ENCODE assay signal across 8 mouse cellular contexts in genomic region chr10:53641507-53641906, GRCm38 (mm10). TPM values are rescaled to one million over a fixed set of nuclear protein-coding genes. Genes with fewer than 3 reads are reported as not detected.
DNase-seq lines count a peak whose midpoint lies in the region; ATAC-seq and TF ChIP-seq lines count a peak whose summit lies in the region.

No protein-coding gene starts in this region.

- H3K4me3 ChIP-seq in heart, embryonic 10.5 days: no peak overlapping the region
- no peak overlapping the region for H3K4me3 ChIP-seq in cerebellum, adult 2 months (replicated peaks; ENCODE audit: insufficient read depth, low read depth, low read length)
- H3K4me3 ChIP-seq in lung, postnatal 0 days (ENCODE audit: low read depth, low read length): no peak overlapping the region

- no peak overlapping the region for H3K4me2 ChIP-seq in lung, postnatal 0 days (replicated peaks; ENCODE audit: low read depth, low read length)

- no peak overlapping the region for H3K27ac ChIP-seq in heart, embryonic 10.5 days
- H3K27ac ChIP-seq in cerebellum, adult 2 months (ENCODE audit: insufficient read depth, low read length): no peak overlapping the region
- H3K27ac ChIP-seq in lung, postnatal 0 days (ENCODE audit: low read length): no peak overlapping the region

- peak; percentile 45 to 57 for DNase-seq in heart, postnatal 10 days
- DNase-seq in heart, embryonic 10.5 days (ENCODE audit: low spot score): no peak
- DNase-seq in CD4-positive helper T cell, adult 2 months (ENCODE audit: low read depth, low spot score): peak; percentile 27
- peak; percentile 41 to 50 for DNase-seq in cerebellum, adult 2 months
- DNase-seq in lung, postnatal 0 days (ENCODE audit: low spot score): peak; percentile 72
- DNase-seq in right cerebral cortex, postnatal 14 days: peak; percentile 13
- no peak for DNase-seq in ovary, adult 18-20 months (ENCODE audit: low spot score)

- TF ChIP-seq POLR2A in cerebellum, adult 2 months (IDR thresholded peaks at IDR 0.05; ENCODE audit: borderline replicate concordance, insufficient read depth, low read length): no peak

- intact Hi-C loops in heart, postnatal 10 days (cut with DNase I): loop anchor here (1.0 kb wide), 1 partner anchor 155 kb away; no protein-coding TSS in a partner anchor

- no peak overlapping the region for H3K9ac ChIP-seq in lung, postnatal 0 days (replicated peaks; ENCODE audit: low read depth)

- no peaks in the 10 kb centered on the region for H3K27me3 ChIP-seq in heart, embryonic 10.5 days (ENCODE audit: insufficient read depth, poor library complexity, severe bottlenecking)
- no peaks in the 10 kb centered on the region for H3K27me3 ChIP-seq in cerebellum, adult 2 months (ENCODE audit: control insufficient read depth, insufficient read depth, low read length)
- no peaks in the 10 kb centered on the region for H3K27me3 ChIP-seq in lung, postnatal 0 days (replicated peaks; ENCODE audit: insufficient read depth, low read length)

- peak; percentile 80 to 93 for ATAC-seq in hematopoietic stem cell, adult 5-6 weeks (replicated peaks in 1 of 2; ENCODE audit: insufficient read depth in 1 of 2, low FRiP score in 2 of 2, low TSS enrichment in 1 of 2, low read depth in 1 of 2, poor library complexity in 2 of 2, severe bottlenecking in 2 of 2)
- ATAC-seq in lung, postnatal 0 days: peak; percentile 43; the same call in 1 of the 2 replicates

- H3K36me3 ChIP-seq in heart, embryonic 10.5 days: no peaks in the 10 kb centered on the region
- no peaks in the 10 kb centered on the region for H3K36me3 ChIP-seq in lung, postnatal 0 days (ENCODE audit: insufficient read depth, low read length)

- no peaks in the 10 kb centered on the region for H3K9me3 ChIP-seq in heart, embryonic 10.5 days
- no peaks in the 10 kb centered on the region for H3K9me3 ChIP-seq in lung, postnatal 0 days (ENCODE audit: low read length)

- TF ChIP-seq CTCF in cerebellum, adult 2 months (IDR thresholded peaks at IDR 0.05; ENCODE audit: borderline replicate concordance, insufficient read depth, low read depth, low read length): peak; percentile 55; the same call in 1 of the 2 replicates
- TF ChIP-seq CTCF in lung, postnatal 0 days (IDR thresholded peaks at IDR 0.05): peak; percentile 86

- no peaks in the 10 kb centered on the region for H3K4me1 ChIP-seq in heart, embryonic 10.5 days
- no peaks in the 10 kb centered on the region for H3K4me1 ChIP-seq in cerebellum, adult 2 months (ENCODE audit: control insufficient read depth, insufficient read depth, low read length)
- no peaks in the 10 kb centered on the region for H3K4me1 ChIP-seq in lung, postnatal 0 days (ENCODE audit: insufficient read depth, low read depth, low read length)

- TF ChIP-seq EP300 in lung, postnatal 0 days (IDR thresholded peaks at IDR 0.05): no peak

RNA-seq across cellular contexts. Expression of gene Mcm9, which starts 11.3 kb away (rescaled TPM):
- 1 to 10 TPM; 7.8 to 9.6 TPM for total RNA-seq in heart, postnatal 10 days (2021)
- 7.9 and 10.1 TPM in 2 replicates for polyA plus RNA-seq in heart, embryonic 10.5 days (2016; fragmentation: Nextera tagmentation; extraction: Ambion mirVana)
- 5.3 and 5.7 TPM in 2 replicates for polyA plus RNA-seq in cerebellum, adult 2 months (2012; rRNA removed)
- 25.4 and 54.6 TPM in 2 replicates for total RNA-seq in hematopoietic stem cell, adult 5-6 weeks (2017)
- 4.4 and 4.5 TPM in 2 replicates for polyA plus RNA-seq in lung, postnatal 0 days (2015; fragmentation: Nextera tagmentation; extraction: Ambion mirVana)

RNA-seq across cellular contexts. Expression of gene Asf1a, which starts 45.0 kb away (rescaled TPM):
- 10 to 100 TPM; 31.2 to 39.1 TPM for total RNA-seq in heart, postnatal 10 days (2021)
- polyA plus RNA-seq in heart, embryonic 10.5 days (2016; fragmentation: Nextera tagmentation; extraction: Ambion mirVana): 89.9 and 110 TPM in 2 replicates
- 27.0 TPM in 2 replicates for polyA plus RNA-seq in cerebellum, adult 2 months (2012; rRNA removed)
- total RNA-seq in hematopoietic stem cell, adult 5-6 weeks (2017): 71.5 and 99.9 TPM in 2 replicates
- polyA plus RNA-seq in lung, postnatal 0 days (2015; fragmentation: Nextera tagmentation; extraction: Ambion mirVana): 65.9 and 75.2 TPM in 2 replicates

Comparison
In these comparisons a context has a peak if more than half of its experiments do, and no peak if none do; other contexts are left out.
1. DNase-seq: peak in heart, postnatal 10 days (2 of 2), CD4-positive helper T cell, adult 2 months (single experiment), cerebellum, adult 2 months (2 of 2), lung, postnatal 0 days (single experiment) and right cerebral cortex, postnatal 14 days (single experiment); none in heart, embryonic 10.5 days (single experiment) and ovary, adult 18-20 months (single experiment).